Mouse (Mus musculus) C2C12 (cell line): Measurements from ENCODE around the gene Pigm.

Experiments used
- CEBPB ChIP-seq: IDR thresholded peaks from one replicate; pipeline ENCODE4 v1.6.1; 2011; ENCODE audit warnings: low read depth, mild to moderate bottlenecking, control low read depth, moderate library complexity
- CTCF ChIP-seq: IDR thresholded peaks from one replicate; pipeline ENCODE4 v1.5.1; 2011; ENCODE audit not compliant: control insufficient read depth, insufficient read depth, insufficient read length
- FOSL1 ChIP-seq: IDR thresholded peaks from one replicate; pipeline ENCODE4 v1.8.0; 2011; ENCODE audit warnings: mild to moderate bottlenecking, low read length; ENCODE audit not compliant: poor library complexity, insufficient read depth, severe bottlenecking
- MAX ChIP-seq: IDR thresholded peaks from one replicate; pipeline ENCODE4 v1.6.1; 2011; ENCODE audit warnings: mild to moderate bottlenecking, control low read depth
- MYOD1 ChIP-seq: IDR thresholded peaks from one replicate; pipeline ENCODE4 v1.6.1; 2011; ENCODE audit warnings: low read depth; ENCODE audit not compliant: control insufficient read depth, insufficient read length
- MYOG ChIP-seq: IDR thresholded peaks from one replicate; pipeline ENCODE4 v1.6.1; 2011; ENCODE audit not compliant: control insufficient read depth, insufficient read length; ENCODE audit errors: extremely low read depth
- USF1 ChIP-seq: IDR thresholded peaks from one replicate; pipeline ENCODE4 v1.6.1; 2011; ENCODE audit warnings: low read depth, mild to moderate bottlenecking, control low read depth, moderate library complexity

- TF ChIP-seq MAX (no peak), CTCF (no peak), MYOD1 (no peak), FOSL1 (no peak), USF1 (no peak), CEBPB (no peak), MYOG (no peak)
Observed at GRCm38 (mm10) chr1:172342729-172343128, 33.6 kb upstream of the Pigm start.
